In the genomic region with DNA sequence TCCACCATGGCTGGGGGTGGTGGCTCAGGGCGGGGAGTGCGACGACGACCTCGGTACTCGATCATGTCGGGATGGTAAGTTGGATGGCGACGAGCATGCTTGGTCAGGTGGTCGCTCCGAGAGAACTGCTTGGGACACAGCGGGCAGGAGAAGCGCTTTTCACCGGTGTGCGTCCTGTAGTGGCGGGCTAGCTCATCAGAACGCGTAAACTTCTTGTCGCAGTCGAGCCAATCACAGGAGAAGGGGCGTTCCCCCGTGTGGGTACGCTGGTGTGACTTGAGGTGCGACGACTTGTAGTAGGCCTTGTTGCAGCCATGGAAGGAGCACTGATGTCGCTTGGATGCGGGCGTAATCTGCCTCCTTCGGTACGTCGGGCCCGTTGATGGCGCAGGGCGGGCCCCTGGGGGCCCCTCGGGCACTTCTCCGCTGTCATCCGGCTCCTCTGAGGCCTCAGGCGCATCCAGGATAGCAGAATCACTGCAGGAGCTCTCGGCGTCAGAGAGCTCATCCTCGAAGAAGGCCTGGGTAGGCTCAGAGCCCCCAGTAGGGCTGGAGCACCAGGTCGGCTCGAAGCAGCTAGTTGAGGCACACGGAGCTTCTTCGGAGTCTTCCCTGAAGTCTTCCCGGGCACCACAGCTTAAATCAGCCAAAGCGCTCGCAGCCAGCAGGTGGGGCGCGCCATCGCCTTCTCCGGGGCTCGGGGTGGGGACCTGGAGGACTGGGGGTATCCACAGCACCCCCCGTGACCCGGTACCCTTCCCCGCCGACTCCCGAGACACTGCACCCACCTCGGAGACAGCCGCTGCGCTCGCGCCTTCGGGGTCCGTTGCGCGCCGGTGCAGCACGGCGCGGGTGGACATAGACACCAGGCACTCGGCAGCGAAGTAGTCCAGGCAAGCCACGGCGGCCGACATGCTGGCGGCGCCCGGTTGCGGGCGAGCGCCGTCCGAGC, we compare ENCODE assay signal across 8 mouse cellular contexts. TPM values are rescaled to one million over a fixed set of nuclear protein-coding genes. Genes with fewer than 3 reads are reported as not detected.
DNase-seq lines count a peak whose midpoint lies in the region; ATAC-seq lines count a peak whose summit lies in the region.

No protein-coding gene starts in this region.

- peaks cover 37% of the 10 kb centered on the region for H3K27me3 ChIP-seq in limb, embryonic 12.5 days

- peaks cover 3% of the 10 kb centered on the region; the same call in 1 of the 2 replicates for H3K36me3 ChIP-seq in limb, embryonic 12.5 days

- H3K4me2 ChIP-seq in limb, embryonic 12.5 days = peak overlapping the region; percentile 74

- peak; percentile 17 for DNase-seq in gastrocnemius, adult 18-20 months (ENCODE audit: low spot score)
- no peak for DNase-seq in gastrocnemius, postnatal 4 days (ENCODE audit: low spot score in 2 of 2)
- DNase-seq in B cell, adult 2 months = peak; percentile 22 to 37
- DNase-seq in embryo, embryonic 9.5 days (ENCODE audit: extremely low spot score) = peak; percentile 33
- DNase-seq in heart, postnatal 10 days = peak; percentile 44 to 66
- DNase-seq in neural tube, embryonic 10.5 days (ENCODE audit: extremely low spot score, low spot score) = peak; percentile 46

- H3K9me3 ChIP-seq in limb, embryonic 12.5 days = peaks cover 37% of the 10 kb centered on the region

- WGBS in limb, embryonic 12.5 days = 6% methylated on average over 84 of the region's 84 CpGs

- no peak overlapping the region for H3K27ac ChIP-seq in limb, embryonic 12.5 days

- peak overlapping the region; percentile 54; the same call in 1 of the 2 replicates for H3K9ac ChIP-seq in limb, embryonic 12.5 days (replicated peaks)

- H3K4me1 ChIP-seq in limb, embryonic 12.5 days (replicated peaks) = peaks cover 3% of the 10 kb centered on the region; the same call in 1 of the 2 replicates

- intact Hi-C loops in heart, postnatal 10 days (cut with DNase I) = no loop called here

- H3K4me3 ChIP-seq in limb, embryonic 12.5 days (replicated peaks) = peak overlapping the region; percentile 61

- no peak for ATAC-seq in limb, embryonic 12.5 days (ENCODE audit: insufficient number of reproducible peaks, insufficient read depth, low FRiP score, low TSS enrichment, low read depth)
- ATAC-seq in activated CD4-positive, CD25-positive, alpha-beta regulatory T cell, adult 4 months = no peak

RNA-seq across cellular contexts. Expression of gene Klf14, which starts 0.8 kb away (rescaled TPM):
- total RNA-seq in gastrocnemius, adult 18-20 months (2021) = under 1 TPM in 1 of 2 experiments, not detected in 1; 0.21 TPM
- total RNA-seq in gastrocnemius, postnatal 4 days (2021) = 10 to 100 TPM; 13.4 TPM
- total RNA-seq in heart, postnatal 10 days (2021) = under 1 TPM; 0.72 to 0.89 TPM
- 1.2 and 1.9 TPM in 2 replicates for polyA plus RNA-seq in limb, embryonic 12.5 days (2016; fragmentation: Nextera tagmentation; extraction: Ambion mirVana)
- polyA plus RNA-seq in activated CD4-positive, CD25-positive, alpha-beta regulatory T cell, adult 4 months (2017; shearing (Covaris generic)) = not detected

RNA-seq across cellular contexts. Expression of gene Tsga13, which starts 42.7 kb away (rescaled TPM):
- not detected for total RNA-seq in gastrocnemius, adult 18-20 months (2021)
- total RNA-seq in gastrocnemius, postnatal 4 days (2021) = under 1 TPM; 0.52 to 0.96 TPM
- under 1 TPM in 1 of 2 experiments, not detected in 1; 0.30 TPM for total RNA-seq in heart, postnatal 10 days (2021)
- polyA plus RNA-seq in limb, embryonic 12.5 days (2016; fragmentation: Nextera tagmentation; extraction: Ambion mirVana) = 0.38 TPM in 1 of 2 replicates, not detected in the other
- polyA plus RNA-seq in activated CD4-positive, CD25-positive, alpha-beta regulatory T cell, adult 4 months (2017; shearing (Covaris generic)) = not detected

Comparison
In these comparisons a context has a peak if more than half of its experiments do, and no peak if none do; other contexts are left out.
1. DNase-seq: peak in gastrocnemius, adult 18-20 months (single experiment), B cell, adult 2 months (2 of 2), embryo, embryonic 9.5 days (single experiment), heart, postnatal 10 days (2 of 2) and neural tube, embryonic 10.5 days (single experiment); none in gastrocnemius, postnatal 4 days (0 of 2).
2. RNA of gene Klf14, which starts 0.8 kb away (total RNA-seq): 13.4 TPM in gastrocnemius, postnatal 4 days; 0.72 to 0.89 TPM in heart, postnatal 10 days and 0.21 TPM in gastrocnemius, adult 18-20 months; every median in the first group is over 4 times any median in the second.